Mouse (Mus musculus) spleen, adult 2 months (tissue): Measurements from ENCODE around the gene Tnni3.

ENCODE experiments used
- CTCF ChIP-seq: fragments of 200-500 bp; IDR thresholded peaks from 2 replicates; pipeline ENCODE4 v1.5.1; 2011; ENCODE audit warnings: mild to moderate bottlenecking, inconsistent platforms; ENCODE audit not compliant: insufficient read depth, insufficient read length, insufficient replicate concordance; ENCODE audit errors: extremely low read depth
- POLR2A ChIP-seq: fragments of 200-500 bp; IDR thresholded peaks from 2 replicates; pipeline ENCODE4 v1.6.1; 2011; ENCODE audit warnings: low read depth, low read length, inconsistent platforms

DNA sequence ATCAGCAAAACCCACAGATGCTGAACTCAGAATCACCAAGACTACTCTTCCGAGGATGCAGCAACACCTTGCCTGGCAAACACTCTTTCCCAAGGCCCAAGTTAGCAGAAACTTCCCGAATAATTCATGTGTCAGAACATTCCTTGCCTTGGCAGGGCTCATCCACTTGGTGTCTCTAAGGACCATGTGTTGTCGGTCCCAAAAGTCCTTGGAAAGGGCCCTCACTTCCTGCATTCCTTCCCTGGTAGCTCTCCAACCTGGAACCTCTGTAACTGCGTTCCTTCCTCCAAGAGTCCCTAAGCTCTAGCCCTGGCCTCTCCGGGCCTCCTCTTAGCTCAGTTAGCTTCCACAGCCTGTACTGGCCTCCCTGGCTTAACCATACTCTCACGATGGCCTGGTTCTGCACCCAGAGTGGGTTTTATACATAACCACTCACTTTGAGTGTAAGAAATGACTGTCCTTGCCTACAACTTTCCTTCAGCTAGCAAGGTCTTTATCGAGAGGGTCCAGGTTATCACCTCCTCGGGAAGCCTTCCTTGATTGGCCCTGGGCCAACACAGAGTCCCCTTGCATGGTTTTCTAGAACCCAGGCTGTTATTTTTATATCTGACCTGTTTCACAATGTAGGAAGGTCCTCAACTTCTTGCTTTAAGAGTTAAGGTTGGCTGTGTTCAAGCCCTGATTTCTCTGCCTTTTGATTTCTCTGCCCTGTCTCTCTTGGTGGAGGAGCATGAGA is 12.4 kb downstream of the Tnni3 start:
- TF ChIP-seq CTCF (no peak), POLR2A (no peak)
